Mouse (Mus musculus): ENCODE measurements around the gene Kif21b.

DNA sequence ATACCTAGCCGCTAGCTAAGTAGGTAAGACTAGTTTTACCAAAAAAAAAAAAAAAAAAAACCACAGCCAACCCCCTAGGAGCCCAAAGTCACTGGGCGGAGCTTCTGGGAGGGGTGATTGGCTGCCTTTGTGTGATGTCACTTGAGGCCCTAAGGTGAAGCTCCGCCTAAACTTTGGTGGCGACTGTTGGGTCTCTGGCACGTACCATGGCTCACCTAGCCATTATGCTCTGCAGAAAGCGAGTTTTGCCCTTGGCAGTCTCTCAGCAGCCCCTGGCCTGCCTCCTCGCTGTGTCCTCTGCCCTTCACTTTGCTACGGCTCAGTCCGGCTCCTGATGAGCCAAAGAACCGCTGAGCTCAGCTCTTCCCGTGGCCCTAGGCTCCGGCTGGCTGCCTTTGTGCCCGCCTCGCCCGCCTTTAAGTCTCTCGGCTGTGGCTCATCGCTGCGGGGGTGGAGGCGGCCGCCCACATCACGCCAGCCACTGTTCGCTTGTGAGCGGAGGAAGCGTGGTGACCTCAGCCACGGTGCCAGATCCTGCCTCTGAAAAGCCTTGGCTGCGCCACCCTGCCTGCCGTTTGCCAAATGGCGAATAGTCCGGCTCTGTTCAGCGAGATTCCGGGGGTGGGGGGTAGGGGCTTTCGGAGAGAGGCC lies 8.9 kb downstream of the Kif21b start:
- TF ChIP-seq CTCF (IDR thresholded peaks at IDR 0.05; ENCODE audit: control insufficient read depth, insufficient read depth, low read length) (no peak), POLR2A (IDR thresholded peaks at IDR 0.05; ENCODE audit: borderline replicate concordance, control insufficient read depth, low read depth, low read length) (peak; percentile 78)

All from bone marrow, adult 2 months (tissue).